Mouse (Mus musculus): ENCODE measurements around the gene Zfp467. TPM values are rescaled to one million over a fixed set of nuclear protein-coding genes. Genes with fewer than 3 reads are reported as not detected.
A peak's percentile ranks its signal among the peaks of the same experiment; 100 is the strongest.

Gene Zfp467
- polyA plus RNA-seq, 1 experiment from 2014 or later, result 20.4 TPM

GRCm38 (mm10) chr6:48409726-48410343 is 35.8 kb downstream of the Zfp467 start:
- H3K4me2 ChIP-seq, result no peak overlapping the region
- H3K9me3 ChIP-seq (replicated peaks), result no peaks in the 10 kb centered on the region
- peaks cover 99% of the 10 kb centered on the region for H3K36me3 ChIP-seq
- H3K4me1 ChIP-seq (replicated peaks), result peaks cover 19% of the 10 kb centered on the region
- no peak overlapping the region for H3K27ac ChIP-seq (ENCODE audit: poor library complexity, severe bottlenecking)
- H3K27me3 ChIP-seq (replicated peaks), result no peaks in the 10 kb centered on the region
- WGBS, result 90% methylated on average over 4 of the region's 4 CpGs
- no peak overlapping the region for H3K4me3 ChIP-seq
- no peak overlapping the region for H3K9ac ChIP-seq
- ATAC-seq (ENCODE audit: insufficient number of reproducible peaks, low FRiP score), result no peak

GRCm38 (mm10) chr6:48404071-48404470 is 41.6 kb downstream of the Zfp467 start:
- 97% methylated on average over 5 of the region's 5 CpGs for WGBS
- no peak overlapping the region for H3K4me3 ChIP-seq
- H3K9me3 ChIP-seq (replicated peaks), result no peaks in the 10 kb centered on the region
- H3K4me1 ChIP-seq (replicated peaks), result peaks cover 38% of the 10 kb centered on the region
- ATAC-seq (ENCODE audit: insufficient number of reproducible peaks, low FRiP score), result no peak
- no peak overlapping the region for H3K4me2 ChIP-seq
- no peak overlapping the region for H3K27ac ChIP-seq (ENCODE audit: poor library complexity, severe bottlenecking)
- no peak overlapping the region for H3K9ac ChIP-seq
- no peaks in the 10 kb centered on the region for H3K27me3 ChIP-seq (replicated peaks)
- H3K36me3 ChIP-seq, result peaks cover 61% of the 10 kb centered on the region

- 83% methylated on average over 5 of the region's 5 CpGs for WGBS
- ATAC-seq (ENCODE audit: insufficient number of reproducible peaks, low FRiP score), result no peak
- Histone ChIP-seq H3K4me2 (no peak overlapping the region), H3K9ac (no peak overlapping the region), H3K27me3 (replicated peaks) (no peaks in the 10 kb centered on the region), H3K36me3 (peaks cover 20% of the 10 kb centered on the region), H3K9me3 (replicated peaks) (no peaks in the 10 kb centered on the region), H3K4me1 (replicated peaks) (peaks cover 55% of the 10 kb centered on the region), H3K27ac (ENCODE audit: poor library complexity, severe bottlenecking) (no peak overlapping the region), H3K4me3 (no peak overlapping the region)
These were observed 45.7 kb downstream of the Zfp467 start for GRCm38 (mm10) chr6:48399906-48400305.

GRCm38 (mm10) chr6:48397336-48397735 is 48.3 kb downstream of the Zfp467 start:
- no peaks in the 10 kb centered on the region for H3K27me3 ChIP-seq (replicated peaks)
- peak overlapping the region; percentile 72 for H3K4me2 ChIP-seq
- H3K4me1 ChIP-seq (replicated peaks), result peaks cover 47% of the 10 kb centered on the region
- H3K27ac ChIP-seq (ENCODE audit: poor library complexity, severe bottlenecking), result peak overlapping the region; percentile 87
- 31% methylated on average over 4 of the region's 4 CpGs for WGBS
- no peaks in the 10 kb centered on the region for H3K36me3 ChIP-seq
- H3K9me3 ChIP-seq (replicated peaks), result no peaks in the 10 kb centered on the region
- H3K9ac ChIP-seq, result no peak overlapping the region
- no peak overlapping the region for H3K4me3 ChIP-seq
- no peak for ATAC-seq (ENCODE audit: insufficient number of reproducible peaks, low FRiP score)

GRCm38 (mm10) chr6:48396686-48397085 is 48.9 kb downstream of the Zfp467 start:
- peak overlapping the region; percentile 72 for H3K4me2 ChIP-seq
- H3K9me3 ChIP-seq (replicated peaks), result no peaks in the 10 kb centered on the region
- H3K4me3 ChIP-seq, result peak overlapping the region; percentile 82
- H3K27ac ChIP-seq (ENCODE audit: poor library complexity, severe bottlenecking), result peak overlapping the region; percentile 87
- H3K4me1 ChIP-seq (replicated peaks), result peaks cover 44% of the 10 kb centered on the region
- peak overlapping the region; percentile 92 for H3K9ac ChIP-seq
- WGBS, result 100% methylated on average over 1 of the region's 1 CpGs
- no peaks in the 10 kb centered on the region for H3K27me3 ChIP-seq (replicated peaks)
- no peaks in the 10 kb centered on the region for H3K36me3 ChIP-seq
- ATAC-seq (ENCODE audit: insufficient number of reproducible peaks, low FRiP score), result no peak

- H3K4me1 ChIP-seq (replicated peaks), result peaks cover 40% of the 10 kb centered on the region
- H3K27me3 ChIP-seq (replicated peaks), result no peaks in the 10 kb centered on the region
- no peak for ATAC-seq (ENCODE audit: insufficient number of reproducible peaks, low FRiP score)
- no peaks in the 10 kb centered on the region for H3K36me3 ChIP-seq
- peak overlapping the region; percentile 87 for H3K27ac ChIP-seq (ENCODE audit: poor library complexity, severe bottlenecking)
- peak overlapping the region; percentile 92 for H3K9ac ChIP-seq
- peak overlapping the region; percentile 72 for H3K4me2 ChIP-seq
- peak overlapping the region; percentile 82 for H3K4me3 ChIP-seq
- no peaks in the 10 kb centered on the region for H3K9me3 ChIP-seq (replicated peaks)
- WGBS, result 33% methylated on average over 15 of the region's 15 CpGs
These were observed 49.5 kb downstream of the Zfp467 start for GRCm38 (mm10) chr6:48396008-48396595.

GRCm38 (mm10) chr6:48395105-48396007 is 50.3 kb downstream of the Zfp467 start, which contains the start of gene Krba1:
Gene Krba1 (plus strand): TSS chr6:48395586.
- no peaks in the 10 kb centered on the region for H3K9me3 ChIP-seq (replicated peaks)
- H3K4me1 ChIP-seq (replicated peaks), result peaks cover 34% of the 10 kb centered on the region
- H3K4me3 ChIP-seq, result peak within 1 kb of the TSS; percentile 82
- ATAC-seq (ENCODE audit: insufficient number of reproducible peaks, low FRiP score), result peak; percentile 90
- no peaks in the 10 kb centered on the region for H3K27me3 ChIP-seq (replicated peaks)
- H3K36me3 ChIP-seq, result no peaks in the 10 kb centered on the region
- H3K4me2 ChIP-seq, result peak within 1 kb of the TSS; percentile 72
- H3K9ac ChIP-seq, result peak within 1 kb of the TSS; percentile 92
- 2% methylated on average over 65 of the region's 65 CpGs for WGBS
- H3K27ac ChIP-seq (ENCODE audit: poor library complexity, severe bottlenecking), result peak within 1 kb of the TSS; percentile 87

GRCm38 (mm10) chr6:48393811-48394210 is 51.8 kb downstream of the Zfp467 start:
- H3K36me3 ChIP-seq, result no peaks in the 10 kb centered on the region
- H3K4me1 ChIP-seq (replicated peaks), result peaks cover 25% of the 10 kb centered on the region
- H3K4me2 ChIP-seq, result no peak overlapping the region
- ATAC-seq (ENCODE audit: insufficient number of reproducible peaks, low FRiP score), result no peak
- H3K9ac ChIP-seq, result no peak overlapping the region
- no peaks in the 10 kb centered on the region for H3K9me3 ChIP-seq (replicated peaks)
- H3K4me3 ChIP-seq, result no peak overlapping the region
- H3K27ac ChIP-seq (ENCODE audit: poor library complexity, severe bottlenecking), result no peak overlapping the region
- no peaks in the 10 kb centered on the region for H3K27me3 ChIP-seq (replicated peaks)

GRCm38 (mm10) chr6:48388221-48388620 is 57.4 kb downstream of the Zfp467 start:
- Histone ChIP-seq H3K27ac (ENCODE audit: poor library complexity, severe bottlenecking) (no peak overlapping the region), H3K27me3 (replicated peaks) (no peaks in the 10 kb centered on the region), H3K9ac (no peak overlapping the region), H3K9me3 (replicated peaks) (no peaks in the 10 kb centered on the region), H3K36me3 (no peaks in the 10 kb centered on the region), H3K4me3 (no peak overlapping the region), H3K4me1 (replicated peaks) (no peaks in the 10 kb centered on the region), H3K4me2 (no peak overlapping the region)
- 55% methylated on average over 3 of the region's 3 CpGs for WGBS
- no peak for ATAC-seq (ENCODE audit: insufficient number of reproducible peaks, low FRiP score)

All from heart, embryonic 12.5 days (tissue).